Mouse (Mus musculus) neutrophil, adult 5-6 weeks (primary cell): ENCODE results near the gene Pde4dip. TPM values are rescaled to one million over a fixed set of nuclear protein-coding genes. Genes with fewer than 3 reads are reported as not detected.
A peak's percentile ranks its signal among the peaks of the same experiment; 100 is the strongest.

ENCODE experiments used
- ATAC-seq: fragments of 151-379, 151-347 bp; 2 replicates; pipeline ENCODE4 v1.8.0; 2017; ENCODE audit warnings: mild to moderate bottlenecking, moderate TSS enrichment; ENCODE audit not compliant: insufficient number of reproducible peaks, poor library complexity, low FRiP score, severe bottlenecking; ENCODE audit errors: extremely low read depth
- total RNA-seq: library from RNA; stranded (forward); fragments of 200-1000 nt; gene quantifications from 2 replicates; pipeline ENCODE4 v1.2.3, GENCODE M21; 2017

Pde4dip gene
- total RNA-seq, result 16.8 and 18.7 TPM in 2 replicates

- no peak for ATAC-seq
These were observed at the start of gene Pde4dip for GRCm38 (mm10) chr3:97888168-97888901. Gene Pde4dip (minus strand): TSS chr3:97888707.

DNA sequence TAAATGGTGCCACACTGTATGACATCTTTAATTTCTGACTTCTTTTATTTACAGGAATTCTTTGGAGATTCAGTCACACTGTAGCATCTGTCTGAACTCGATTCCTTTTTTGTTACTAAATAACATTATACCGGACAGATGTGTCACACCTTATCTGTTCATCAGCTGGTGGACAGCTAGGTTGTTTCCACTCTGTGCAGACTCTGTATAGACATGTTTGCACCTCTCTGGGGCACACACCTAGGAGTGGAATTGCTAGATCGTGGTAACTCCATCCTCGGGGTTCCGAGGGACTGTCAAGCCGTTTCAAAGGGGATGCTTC lies 49.4 kb upstream of the Pde4dip start:
- no peak for ATAC-seq

DNA sequence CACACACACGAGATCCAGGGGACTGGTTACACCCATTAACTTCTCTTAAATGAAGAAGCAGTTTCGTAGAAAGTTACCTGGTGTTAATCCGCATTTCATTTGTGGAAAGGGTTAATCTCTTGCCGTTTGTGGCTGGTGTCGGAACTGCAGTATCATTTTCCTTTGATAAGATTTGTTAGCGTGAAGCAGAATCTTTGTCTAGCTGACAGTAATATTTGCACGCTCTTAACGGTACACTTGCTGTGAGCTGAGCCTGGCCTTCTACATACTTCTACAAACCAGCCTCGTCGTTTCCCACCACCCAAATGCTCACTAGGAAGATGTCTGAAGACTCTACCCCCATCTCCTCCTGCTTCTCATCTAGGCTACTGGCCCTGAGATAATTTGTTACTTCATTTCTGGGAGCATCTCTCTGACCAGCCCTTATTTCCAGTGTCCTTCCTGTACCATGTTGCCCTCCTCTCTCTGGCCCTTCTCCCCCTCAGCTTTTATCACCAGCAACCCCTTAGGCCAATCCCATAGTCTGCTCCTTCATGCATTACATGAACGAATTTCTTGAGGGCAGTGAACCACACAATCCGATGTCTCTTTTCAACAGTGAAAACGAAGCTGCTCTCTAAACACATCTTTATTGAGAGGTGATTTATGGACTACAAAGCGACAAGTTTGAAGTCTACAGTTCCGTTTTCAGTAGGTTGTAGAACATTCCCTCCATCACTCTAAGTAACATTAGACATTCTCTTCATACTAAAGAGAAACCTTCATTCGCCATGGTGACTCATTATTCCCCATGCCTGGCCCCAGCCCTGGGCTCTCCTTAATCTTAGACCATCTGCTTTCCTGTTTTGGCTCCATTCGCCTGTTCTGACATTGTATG lies 48.8 kb upstream of the Pde4dip start:
- no peak for ATAC-seq

DNA sequence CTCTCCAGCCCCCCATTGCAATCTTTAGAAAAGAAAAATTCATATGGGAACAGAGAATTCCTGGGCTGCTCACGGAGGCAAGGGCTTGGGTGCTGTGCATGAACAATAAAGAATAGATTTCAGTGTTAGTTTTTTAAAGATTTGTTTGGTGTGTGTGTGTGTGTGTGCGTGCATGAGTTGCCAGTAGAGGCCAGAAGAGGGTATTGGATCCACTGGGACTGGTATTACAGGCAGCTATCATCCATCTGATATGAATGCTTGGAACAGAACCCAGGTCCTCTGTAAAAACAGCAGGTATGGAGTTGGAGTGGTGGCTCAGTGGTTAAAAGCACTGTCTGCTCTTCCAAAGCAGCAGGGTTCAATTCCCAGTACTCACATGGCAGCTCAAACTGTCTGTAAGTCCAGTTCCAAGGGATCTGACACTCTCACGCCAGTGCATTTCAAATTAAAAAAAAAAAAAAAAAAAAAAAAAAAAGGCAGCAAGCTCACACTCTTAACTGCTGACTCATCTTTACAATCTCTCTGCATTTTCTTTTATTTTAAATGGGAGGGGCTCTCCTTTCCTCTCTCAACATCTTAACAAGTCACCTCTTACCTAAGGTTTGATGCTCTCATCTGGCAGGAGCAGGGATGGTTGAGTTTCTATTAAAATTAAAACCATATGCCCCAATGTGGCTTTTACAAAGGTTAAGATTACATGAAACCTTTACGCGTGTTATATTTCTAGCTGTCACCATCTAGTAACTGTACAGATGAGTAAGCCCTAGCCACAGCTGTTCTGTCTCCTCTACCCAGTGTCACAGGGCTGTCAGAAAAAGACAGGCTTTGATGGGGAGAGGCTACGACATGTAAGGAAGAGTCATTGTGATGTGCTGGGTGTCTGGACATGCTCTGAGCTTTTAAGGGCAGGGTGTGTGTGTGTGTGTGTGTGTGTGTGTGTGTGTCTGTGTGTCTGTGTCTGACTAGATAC lies 46.1 kb upstream of the Pde4dip start:
- no peak for ATAC-seq

GRCm38 (mm10) chr3:97933811-97934210 lies 45.3 kb upstream of the Pde4dip start:
- 0 out of 2 replicates have a peak, but pooled peaks have one; percentile 13 for ATAC-seq

DNA sequence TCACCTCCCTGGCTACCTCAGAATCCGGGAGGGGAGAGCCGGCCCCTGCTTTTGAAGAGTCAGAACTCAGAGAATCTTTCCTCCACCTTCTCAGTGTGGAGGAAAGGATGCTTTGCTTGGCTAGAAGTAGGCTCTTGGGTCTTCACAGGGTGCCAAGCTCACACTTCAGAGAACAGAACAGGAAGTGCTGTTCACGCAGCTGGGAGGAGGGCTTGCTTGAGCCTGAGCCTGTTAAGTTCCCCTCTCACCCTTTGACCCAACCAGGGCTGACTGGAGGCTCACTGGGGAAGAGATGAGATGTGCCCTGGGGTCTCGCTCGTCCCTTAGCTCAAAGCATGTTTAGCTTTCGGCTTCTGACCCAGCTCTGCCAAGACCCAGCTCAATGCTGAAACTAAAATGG lies 44.7 kb upstream of the Pde4dip start:
- ATAC-seq, result peak; percentile 53

GRCm38 (mm10) chr3:97932771-97933170 lies 44.3 kb upstream of the Pde4dip start:
- ATAC-seq, result no peak

- peak; percentile 67 for ATAC-seq
These were observed 43.6 kb upstream of the Pde4dip start for GRCm38 (mm10) chr3:97932131-97932530.

DNA sequence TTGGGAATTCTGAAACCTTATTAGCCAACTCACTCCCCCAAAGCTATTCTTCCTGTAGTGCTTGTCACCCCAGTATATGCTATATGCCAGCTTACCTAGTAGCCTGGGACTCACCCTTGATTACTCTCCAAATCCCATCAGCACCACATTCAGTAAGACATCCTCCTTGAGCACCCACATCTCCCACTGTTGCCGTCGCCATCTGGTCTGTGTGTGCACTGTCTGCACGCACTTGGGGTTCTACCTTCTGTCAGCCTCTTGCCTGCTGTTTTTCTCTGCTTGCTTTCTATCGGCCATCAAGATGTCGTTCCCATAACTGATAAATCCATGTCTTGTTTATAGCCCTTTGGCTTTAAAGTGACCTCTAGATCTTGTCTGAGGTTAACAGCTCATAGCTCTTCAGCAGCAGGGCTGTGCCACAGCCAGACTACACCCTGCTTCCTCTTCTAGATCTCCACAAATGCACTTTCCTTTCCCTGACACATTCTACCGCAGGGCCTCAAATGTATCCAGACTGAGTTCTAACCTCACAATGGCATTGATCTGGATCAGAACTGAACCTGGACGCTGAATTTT lies 42.9 kb upstream of the Pde4dip start:
- ATAC-seq, result no peak

DNA sequence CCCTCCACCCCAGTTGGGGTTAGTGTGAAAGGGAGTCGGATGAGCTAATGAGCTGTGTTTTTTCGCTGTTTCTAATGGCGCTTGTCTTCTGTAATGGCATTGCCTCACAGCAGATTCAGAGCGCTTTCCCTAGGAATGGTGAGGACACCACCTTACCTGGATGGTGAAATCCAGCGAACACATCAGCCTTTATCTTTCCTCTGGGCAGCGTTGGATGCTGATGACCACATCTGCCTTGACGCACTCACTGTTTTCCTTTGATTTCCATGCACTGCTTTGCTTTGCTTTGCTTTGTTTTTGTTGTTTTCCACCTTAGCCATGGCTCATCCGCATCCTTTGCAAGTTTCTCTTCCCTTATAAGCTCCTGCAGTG lies 42.3 kb upstream of the Pde4dip start:
- no peak for ATAC-seq

DNA sequence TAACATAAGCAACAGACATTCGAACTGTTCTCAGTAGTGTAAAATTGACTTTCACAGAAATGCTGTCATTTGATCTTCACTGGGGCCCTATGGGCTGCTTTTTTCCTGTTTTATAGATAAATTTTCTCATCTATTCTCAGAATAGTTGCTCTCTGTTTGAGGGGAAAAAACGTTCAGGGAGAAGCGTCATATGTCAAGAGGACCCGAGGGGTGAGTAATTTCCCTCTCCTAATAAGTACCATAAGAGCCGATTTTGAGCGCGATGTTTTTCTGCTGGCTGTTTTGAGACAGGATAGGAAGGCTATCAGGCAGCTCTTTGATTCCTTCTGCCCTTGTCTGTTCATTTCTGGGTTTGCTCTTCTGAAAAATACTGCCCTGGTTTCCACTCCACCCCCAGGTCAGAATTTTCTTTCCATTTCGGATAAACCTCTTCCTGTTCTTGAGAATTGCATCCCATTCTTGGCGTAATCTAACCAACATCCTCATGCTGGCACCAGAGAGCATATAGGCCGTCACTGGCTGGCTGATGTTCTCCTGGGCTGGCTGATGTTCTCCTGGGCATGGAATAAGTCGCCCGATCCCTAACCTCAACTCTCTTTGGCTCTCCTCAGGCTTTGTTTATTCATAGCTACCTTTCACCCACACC lies 41.8 kb upstream of the Pde4dip start:
- no peak for ATAC-seq

DNA sequence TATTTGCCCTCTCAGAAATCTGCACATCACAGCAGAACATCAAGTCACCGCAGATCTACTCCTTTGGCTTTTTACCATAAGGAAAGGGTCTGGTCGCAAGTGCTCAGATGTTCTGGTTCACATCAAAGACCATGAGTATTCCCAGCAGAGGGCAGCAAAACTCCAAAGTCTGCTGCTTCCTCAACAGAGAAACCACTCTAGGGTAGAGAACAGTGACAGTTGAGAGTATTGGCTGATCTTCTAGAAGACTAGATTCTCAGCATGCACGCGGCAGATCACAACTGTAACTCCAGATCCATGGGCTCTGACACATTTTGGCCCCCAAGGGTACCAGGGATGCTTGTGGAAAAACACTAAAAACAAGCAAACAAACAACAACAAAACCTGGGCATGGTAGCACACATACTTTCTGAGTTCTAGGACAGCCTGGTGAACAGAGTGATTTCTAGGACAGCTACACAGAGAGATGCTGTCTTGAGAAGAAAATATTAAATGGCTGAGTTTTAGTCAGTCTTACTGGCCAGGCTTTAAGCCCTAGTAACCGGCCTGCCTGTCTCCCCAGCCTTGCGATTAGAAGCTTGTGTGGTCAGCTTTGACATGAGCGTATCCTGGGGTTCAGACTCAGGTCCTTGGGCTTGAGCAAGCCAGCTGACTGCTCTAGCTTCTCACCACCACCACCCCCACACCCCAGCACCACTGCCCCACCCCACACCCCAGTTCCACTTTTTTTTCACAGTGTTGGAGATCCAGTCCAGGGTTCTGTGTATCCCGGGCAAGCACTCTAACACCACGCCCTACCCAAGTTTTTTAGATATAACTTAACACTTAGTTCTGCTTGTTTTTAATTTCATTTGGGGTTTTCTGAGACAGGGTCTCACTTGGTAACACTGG lies 40.7 kb upstream of the Pde4dip start:
- peak; percentile 53 for ATAC-seq

- ATAC-seq, result no peak
These were observed 38.8 kb upstream of the Pde4dip start for GRCm38 (mm10) chr3:97927322-97927721.

DNA sequence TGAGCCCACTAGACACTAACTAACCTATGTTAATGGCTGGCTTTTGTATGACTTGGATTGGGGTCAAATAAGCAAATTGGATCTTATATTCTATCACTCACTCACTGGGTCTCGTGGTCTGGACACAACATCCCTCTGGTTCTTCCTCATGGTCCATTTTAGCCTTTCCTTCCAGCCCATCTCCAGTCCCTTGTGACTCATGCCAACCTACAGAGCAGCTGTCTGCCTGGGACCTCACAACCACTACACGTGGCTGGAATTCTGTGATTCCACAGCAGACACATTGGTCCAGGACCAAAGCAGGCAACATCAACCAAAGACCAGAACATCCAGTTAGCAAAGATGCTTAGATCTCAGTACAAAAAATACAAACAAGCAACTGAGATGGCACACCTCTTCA lies 36.7 kb upstream of the Pde4dip start:
- ATAC-seq, result no peak

DNA sequence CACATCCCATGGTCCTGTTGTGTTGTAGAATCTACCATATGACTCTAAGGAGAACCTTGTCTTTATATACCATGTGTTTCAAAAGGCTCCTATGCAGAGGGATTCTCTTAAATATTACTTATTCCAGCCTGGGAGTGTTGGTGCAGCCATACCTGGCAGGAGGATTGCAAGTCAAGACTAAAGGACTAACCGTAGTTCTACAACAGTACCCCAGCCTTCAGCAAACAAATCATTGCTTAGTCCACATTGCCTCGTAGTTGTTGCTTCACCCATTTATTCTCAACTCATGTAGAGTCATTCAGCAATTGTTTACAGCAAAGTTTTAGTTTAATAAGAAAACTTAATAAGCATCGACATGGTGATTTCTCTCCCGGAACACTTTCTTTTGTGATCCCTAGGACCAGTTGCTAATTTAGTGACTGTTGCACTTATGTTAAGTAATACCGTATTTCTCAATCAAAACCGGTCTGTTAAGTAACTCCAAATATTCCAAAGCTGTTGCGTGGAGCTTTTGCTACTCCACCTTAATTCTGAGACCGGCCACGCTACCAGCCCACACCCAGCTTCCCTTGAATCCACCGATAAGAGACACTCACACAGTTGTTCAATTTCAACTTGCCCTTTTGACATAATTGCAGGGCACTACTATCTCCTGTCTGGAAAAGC lies 30.5 kb upstream of the Pde4dip start:
- ATAC-seq, result no peak

GRCm38 (mm10) chr3:97915081-97915480 lies 26.6 kb upstream of the Pde4dip start:
- no peak for ATAC-seq

GRCm38 (mm10) chr3:97911093-97911492 lies 22.6 kb upstream of the Pde4dip start:
- no peak for ATAC-seq
